Mouse (Mus musculus) embryo, embryonic 11 days (tissue): ENCODE data around the gene Eed.
"Not testable (repeated sequence)": the region's sequence is repeated elsewhere in the genome, so short reads cannot be mapped to it uniquely, and the experiment has no call there.

Experiments used
- DNase-seq: peaks from one replicate; pipeline ENCODE4 v3.0.0-alpha.2; 2015

Eed gene

DNA sequence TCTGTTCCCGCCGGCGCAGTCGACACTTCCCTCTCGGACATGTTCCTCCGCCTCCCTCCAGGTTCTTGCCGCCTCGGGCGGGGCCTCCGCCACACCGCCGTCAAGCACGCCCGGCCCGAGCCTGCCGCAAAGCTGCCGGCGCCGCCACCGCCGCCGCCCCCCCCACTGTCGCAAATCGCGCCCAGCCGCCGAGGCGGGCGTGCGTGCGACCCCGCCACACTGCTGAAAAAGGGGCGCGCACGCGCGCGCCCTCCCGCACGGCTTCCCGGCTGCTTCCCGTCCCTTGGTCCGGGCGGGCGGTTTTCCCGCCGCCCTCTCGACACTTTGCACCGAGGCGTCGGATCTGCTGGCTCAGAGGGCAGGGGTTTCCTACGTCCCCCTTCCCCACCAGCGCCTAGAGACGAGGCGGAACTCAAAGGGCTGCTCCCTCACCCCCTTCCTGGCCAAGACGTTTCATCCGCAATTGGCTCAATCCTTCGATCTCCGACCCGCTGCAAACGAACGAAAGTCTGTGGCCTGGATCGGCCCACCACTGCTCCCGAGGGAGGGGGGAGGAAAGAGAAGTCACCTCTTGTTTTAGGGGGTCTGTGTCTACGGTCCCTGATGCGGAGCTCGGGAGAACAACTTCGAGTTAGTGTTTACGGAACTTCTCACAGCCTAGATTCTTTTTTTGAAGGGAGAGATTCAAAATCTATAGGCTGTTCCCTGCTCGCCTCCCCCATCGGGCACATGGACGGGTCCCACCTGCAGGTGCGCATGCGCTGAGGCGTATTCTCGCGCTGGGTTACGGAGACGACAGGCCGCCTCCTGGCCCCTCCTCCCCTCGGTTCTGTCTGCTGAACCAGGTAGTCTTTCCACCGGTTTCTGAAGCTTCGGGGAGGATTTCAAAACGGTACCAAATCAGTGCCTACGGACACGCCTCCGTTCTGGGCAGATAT lies at the start of gene Eed:
Gene Eed (minus strand): TSS at position 499 of the 938 bp plus-strand sequence.
- DNase-seq, result peak; percentile 96

DNA sequence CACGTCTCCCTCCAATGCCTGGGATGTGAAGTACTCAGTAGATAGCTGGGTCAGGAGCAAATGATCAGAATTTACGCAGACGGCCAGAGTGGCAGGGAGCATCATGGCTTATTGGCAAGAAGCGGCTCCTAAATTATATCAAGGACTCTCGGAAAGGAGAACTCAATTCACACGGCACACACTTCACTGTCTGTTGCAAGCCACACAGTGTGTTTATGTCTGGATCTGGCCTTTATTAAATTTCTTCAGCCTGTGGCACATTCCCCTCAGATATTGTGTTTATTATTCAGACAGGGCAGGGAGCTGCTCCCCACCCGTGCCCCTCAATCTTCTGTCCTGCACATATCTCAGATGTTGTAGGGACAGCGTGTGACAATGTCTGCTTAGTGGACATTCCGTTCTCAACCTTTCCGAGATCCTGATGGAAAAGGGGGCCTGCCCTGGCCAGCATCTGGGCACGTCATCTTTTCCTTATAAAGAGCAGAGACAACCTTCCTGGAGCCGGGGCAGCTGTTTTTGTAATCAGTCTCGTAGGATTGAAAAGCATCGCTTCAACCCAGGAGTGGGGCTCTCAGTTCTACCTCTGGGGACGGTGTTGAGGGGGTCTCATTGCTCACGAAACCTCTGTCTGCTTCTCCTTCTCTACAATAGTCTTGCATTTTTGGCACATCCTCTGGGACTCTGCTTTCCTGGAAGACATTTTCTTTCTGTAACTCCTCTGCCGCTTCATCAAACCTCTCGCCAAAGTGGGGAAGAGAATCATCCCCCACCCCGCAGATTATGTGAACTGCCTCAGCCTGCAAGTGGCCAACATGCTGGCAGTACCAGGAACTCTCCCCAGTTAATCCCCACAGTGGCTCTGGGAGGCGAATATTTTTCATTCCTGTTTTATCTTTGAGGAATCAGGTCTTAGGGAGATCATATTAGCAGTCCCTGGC lies 49.0 kb upstream of the Eed start:
- DNase-seq, result peak; percentile 63

DNA sequence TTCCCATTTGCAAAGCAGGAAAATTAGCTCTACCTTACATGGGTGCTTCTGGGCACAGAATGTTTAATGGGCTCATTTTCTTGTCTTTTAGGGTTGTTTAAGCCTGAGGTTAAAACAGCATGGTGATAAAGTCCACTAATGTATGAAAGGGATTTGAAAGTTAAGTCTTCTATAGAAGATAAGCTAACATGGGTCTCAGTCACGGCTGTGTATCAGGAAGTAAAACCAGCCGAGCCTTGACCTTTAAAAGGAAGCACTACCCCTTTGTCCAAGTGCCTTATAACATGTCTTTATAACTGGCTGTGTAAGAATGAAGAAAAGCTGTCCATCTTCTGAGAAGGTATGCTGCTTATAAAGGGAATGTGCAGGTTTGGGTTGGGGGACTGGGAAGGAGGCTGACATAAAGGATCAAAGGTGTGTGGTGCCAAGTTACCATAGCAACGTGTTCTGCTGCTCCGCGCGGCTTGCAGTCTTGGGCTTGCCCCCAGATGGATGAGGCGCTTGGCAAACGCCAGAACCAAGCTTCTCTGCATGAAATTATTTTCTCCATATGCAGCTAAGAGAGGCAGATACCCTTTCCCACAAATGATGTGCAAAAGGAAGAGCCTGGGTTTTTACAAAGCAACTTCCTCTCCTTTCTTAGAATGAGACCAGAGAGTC lies 48.2 kb upstream of the Eed start:
- peak; percentile 68 for DNase-seq

DNA sequence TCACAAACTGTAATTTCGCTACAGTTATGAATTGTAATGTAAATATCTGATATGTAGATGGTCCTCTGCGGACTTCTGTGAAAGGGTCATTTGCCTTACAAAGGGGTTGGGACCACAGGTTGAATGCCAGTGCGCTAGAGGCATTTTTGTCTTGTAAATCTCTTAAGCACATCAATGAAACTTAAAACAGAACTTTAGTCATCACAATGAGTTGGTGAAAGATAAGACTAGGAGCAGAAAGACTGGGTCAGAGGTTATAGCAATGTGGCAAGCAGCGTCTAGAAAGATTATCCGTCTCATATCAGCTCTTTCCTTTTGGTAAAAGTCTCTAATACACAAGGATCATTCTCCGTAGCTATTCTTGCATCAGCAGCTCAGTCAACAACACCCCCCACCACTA lies 44.2 kb upstream of the Eed start:
- DNase-seq, result no peak

DNA sequence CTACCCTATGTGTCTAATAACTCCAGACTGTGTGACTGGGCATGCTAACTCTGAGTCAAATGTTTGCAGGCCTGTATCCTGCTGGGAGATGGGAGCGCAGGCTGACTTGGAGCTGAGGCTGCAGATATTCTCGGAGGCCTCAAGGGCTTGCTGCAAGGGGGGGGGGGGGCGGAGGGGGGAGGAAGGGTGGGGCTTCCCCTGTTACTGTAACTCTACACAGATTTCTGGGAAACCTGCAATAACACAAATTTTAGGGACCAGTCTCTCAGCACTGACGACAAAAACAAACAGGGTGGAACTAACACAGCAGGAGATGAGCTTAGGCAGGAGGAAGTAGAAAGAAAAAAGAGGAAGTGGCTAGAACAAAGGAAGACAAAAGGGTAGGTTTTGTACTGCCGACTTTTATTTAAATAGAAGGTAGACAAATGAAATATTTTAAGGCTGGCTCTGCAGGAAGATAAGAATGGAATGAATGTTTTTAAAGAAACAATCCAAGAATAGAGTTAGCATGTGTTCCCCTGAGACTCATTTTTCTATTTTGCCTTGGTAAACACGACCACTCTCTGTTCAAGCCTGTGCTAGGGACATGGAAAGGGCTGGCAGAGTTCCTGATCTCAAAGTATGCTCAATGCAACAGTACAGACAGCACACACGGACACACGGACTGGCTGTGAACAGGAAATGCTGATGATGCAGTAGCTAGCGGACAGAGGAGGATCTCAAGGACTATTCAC lies 42.4 kb upstream of the Eed start:
- DNase-seq, result no peak

DNA sequence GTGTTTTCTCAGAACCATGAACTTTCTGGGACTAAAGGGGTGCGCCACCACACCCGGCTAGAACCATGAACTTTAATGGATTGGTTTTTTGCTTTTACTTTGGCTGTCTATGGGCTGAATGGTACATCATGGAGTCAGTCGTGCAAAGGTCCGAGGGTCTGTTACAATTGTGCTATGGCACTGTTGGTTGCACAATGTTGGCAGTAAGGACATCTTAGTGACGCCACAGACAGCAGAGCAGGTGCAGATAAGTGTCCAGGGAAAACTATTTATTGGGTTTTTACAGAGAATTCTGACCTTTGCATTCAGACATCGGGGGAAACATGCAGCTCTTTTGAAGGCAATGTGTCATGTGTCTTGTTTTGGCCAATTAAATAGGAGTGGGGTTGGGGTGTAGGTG lies 39.5 kb upstream of the Eed start:
- DNase-seq, result no peak

DNA sequence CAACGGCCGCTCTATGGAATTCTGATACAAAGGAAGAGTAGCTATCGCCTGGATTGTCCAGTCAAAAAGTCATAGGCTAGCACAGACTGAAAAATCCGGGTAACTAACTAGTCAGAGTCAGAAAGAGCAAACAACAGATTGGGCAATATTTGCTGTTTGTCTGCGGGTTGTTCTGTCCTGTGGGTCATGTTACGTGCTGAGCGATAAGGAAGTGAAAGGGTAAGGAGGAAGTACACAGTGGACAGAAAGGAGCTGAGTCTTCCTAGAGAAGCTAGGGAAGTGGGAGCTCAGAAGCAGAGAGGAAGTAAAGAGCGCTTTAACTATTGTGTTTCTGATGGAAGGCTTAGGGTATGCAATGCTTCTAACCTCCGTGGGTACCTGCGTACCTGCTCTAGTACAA lies 38.8 kb upstream of the Eed start:
- DNase-seq, result no peak

DNA sequence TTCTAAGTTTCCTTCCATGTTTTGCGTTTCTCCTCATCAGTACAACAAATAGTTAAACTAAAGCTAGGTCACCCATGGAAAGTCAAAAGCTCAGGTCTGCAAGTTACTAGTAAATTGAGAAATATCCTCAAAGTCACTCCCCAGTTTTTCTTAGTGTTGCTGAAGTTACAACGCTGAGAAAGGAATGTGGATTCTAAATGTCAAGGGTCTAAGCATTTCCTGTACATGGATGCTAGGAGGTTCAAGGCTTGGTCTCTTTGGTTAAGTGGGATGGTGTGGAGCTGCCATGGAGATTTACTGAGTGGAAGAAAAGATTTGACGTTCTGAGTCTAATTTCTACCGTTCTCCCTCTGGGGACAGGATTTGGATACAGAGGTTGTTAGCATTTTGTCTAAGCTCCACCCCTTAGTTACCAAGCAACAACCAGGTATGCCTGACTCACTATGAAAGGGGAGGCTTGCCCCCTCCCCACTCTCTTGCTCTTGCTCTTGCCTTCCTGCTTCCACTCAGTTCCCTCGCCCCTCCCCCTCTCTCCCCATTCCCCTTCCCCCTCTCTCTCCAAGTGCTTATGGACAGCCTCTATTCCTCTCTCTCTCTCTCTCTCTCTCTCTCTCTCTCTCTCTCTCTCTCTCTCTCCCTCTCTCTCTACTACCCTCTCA lies 36.3 kb upstream of the Eed start:
- DNase-seq, result peak; percentile 40

DNA sequence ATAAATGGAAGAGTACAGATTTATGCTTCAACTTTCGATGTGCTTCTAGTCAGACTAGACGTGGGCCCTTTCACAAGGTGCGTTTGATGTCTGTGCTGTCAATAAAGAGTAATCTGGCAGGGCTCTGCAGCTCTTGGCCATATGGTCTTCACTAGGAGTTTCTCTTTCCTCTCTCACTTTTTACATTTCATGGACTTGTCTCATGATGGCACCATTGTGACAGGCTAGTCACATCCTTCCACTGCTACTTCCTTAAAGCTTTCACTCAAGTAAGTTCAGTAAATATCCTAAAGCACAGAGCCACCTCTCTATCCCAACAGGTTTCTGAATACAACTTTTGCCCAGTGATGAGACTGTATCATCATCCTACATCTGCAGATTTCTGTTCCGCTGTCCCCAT lies 35.7 kb upstream of the Eed start:
- DNase-seq, result peak; percentile 7

DNA sequence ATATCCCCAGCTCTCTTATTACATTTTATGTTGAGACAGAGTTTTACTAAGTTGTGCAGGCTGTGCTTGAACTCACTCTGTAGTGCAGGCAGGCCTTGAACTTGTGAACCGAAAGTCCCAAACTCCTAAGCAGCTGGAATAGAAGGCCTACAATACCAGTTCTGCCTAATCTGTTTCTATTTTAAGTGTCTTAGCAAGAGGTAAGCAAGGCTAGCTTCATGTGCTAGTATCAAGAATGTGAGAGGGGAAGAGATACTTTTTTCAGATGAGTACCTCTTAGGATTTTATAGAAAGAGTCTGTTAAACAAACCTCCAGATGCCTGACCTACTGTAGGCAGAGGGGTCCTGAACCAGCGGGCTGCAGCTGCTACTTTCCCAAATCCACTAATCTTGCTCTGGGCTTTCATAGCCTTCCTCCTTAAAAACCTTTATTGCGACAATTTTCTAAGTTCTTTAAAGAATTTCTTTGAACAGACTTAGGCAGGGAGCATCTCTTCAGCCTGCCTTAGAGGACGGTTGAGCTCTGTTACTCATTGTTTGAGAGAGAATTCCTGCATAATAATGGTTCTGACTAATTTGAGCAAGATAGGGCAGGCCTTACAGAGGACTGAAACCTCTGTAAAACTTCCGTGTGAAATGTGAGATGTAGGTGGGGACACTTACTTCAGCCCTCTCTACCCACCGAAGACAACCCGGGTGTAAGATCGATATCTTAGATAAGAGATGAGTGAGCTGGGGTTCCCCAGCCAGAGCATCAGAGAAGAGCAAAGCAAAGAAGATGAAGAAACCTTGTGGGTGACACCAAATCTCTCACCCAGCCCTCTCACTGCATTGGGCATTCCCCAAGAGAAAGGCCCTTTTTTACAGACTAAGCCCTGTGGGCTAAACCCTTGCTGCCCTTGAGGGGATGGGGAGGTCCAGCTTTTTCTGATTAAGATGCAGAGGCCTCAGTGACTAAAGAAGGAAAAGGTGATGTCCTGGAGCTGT lies 26.2 kb upstream of the Eed start:
- DNase-seq, result no peak

DNA sequence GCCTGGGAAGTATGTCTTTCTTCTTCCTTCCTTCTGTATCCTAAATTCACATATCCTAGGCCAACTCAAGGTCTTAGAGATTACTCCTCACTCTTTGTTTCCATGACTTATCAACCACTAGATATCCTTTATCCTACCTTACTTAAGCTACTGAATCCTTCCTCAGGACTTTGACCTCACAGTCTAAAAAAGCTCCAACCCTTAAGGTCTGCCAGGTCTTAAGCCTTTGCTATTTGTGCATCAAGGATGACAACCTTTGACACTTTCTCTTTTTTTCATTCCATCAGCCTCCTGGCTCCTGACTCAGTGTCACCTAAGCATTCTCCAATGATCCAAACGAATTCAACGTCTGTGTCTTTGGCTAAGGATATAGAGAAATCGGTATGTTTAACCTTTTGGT lies 24.0 kb upstream of the Eed start:
- no peak for DNase-seq

DNA sequence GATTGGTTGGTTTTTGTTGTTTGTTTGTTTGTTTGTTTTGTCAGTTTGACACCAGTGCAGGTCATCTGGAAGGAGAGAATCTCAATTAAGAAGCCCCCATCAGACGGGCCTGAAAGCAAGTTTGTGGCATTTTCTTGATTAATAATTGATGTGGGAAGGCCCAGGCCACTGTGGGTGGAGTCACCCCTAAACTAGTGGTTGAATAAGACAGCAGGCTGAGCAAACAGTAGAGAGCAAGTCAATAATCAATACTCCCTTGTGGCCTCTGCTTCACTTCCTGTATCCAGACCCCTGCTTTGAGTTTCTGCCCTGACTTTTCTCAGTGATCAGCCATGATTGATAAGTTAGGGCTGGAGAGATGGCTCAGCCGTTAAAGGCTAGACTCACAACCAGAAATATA lies 21.6 kb upstream of the Eed start:
- no peak for DNase-seq

DNA sequence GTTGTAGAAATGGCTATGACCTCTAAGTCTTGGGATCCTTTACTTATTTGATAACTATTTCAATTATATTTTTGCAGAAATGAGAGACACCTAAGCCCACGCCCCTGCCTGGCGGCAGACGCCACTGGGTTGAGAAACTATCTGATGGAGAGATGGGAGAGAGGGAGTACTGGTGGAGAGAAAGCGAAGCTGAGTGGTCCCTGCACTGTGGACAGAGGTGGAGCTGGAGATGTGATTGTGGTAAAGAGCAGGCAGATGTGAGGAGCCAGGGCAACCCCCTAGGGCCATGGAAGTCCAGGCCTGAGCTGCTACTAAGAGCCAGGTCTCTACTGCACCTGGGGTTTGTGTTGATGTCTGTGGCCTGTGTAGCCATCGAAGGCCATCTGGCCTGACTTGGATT lies 18.7 kb upstream of the Eed start:
- DNase-seq, result no peak

DNA sequence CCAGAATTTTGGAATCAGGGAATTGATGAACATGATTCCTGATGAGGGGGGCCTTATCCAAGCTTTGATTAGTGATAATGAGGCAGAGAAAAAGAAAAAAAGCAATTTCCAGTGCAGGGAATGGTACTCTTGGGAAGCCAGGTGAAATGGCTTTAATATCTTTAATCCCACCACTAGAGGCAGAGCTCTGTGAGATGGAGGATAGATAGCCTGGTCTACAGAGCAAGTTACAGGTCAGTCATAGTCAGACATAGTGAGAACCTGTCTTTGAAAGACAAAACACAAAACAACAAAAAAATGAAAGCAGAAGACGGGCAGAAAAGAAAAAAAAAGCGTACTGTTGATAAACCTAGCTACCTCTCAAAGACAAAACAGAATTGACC lies 17.8 kb upstream of the Eed start:
- peak; percentile 22 for DNase-seq

DNA sequence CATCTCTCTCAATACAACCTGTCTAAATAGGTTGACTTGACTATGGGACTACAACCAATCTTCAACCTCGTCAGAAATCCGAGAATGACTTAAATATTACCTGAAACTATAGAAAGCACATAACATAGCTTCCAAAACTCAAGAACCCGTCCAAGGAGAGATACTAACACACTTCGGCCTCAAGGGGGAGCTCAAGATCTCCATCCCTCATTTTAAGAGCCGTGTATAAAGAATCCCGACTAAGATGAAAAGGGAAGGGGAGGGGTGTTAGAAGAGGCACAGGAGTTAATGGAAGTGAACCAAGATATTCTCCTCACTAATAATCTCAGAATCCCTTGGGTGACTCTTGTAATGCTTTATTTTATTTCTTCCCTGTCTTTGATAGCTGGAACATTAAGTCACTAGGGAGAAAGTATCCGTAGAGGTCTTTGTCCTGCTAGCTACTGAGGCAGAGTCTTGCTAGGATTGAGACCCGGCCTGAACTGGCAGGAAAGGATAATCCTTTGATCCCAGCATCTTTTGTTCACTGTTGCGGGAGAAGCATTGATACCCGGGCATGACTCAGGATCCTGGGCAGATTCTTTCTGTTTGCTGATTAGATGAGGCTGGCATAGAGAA lies 17.3 kb upstream of the Eed start:
- DNase-seq, result peak; percentile 82

DNA sequence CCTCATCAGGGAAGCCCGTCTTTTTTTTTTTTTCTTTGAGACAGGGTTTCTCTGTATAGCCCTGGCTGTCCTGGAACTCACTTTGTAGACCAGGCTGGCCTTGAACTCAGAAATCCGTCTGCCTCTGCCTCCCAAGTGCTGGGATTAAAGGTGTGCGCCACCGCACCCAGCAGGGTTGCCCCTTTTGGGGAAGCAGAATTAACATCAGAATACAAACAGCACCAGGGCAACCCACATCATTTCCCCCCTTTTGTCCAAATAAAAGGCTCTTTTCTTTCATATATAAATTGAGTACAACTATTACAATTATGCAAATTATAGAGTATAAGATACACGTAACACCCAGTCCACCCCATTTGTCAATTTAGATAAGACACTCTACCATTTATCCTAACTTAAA lies 16.7 kb upstream of the Eed start:
- not testable (repeated sequence) for DNase-seq

DNA sequence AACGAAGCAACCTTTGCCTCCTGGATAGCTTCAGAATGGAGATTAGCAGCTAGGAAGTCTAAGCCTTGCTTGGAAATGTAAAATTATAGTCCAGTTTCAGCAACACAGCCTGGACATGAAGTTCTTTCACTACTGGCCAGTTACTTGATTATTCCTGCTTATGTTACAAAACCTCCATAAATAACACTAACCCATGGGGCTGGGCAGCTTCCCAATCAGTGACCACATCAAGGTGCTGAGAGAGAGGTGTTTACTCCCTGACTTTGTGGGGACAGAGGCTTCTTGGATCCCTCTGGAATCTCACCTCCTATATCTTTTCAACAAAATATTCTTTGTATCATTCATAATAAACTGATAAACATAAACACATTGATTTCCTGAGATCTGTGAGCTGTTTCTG lies 12.3 kb upstream of the Eed start:
- DNase-seq, result no peak

DNA sequence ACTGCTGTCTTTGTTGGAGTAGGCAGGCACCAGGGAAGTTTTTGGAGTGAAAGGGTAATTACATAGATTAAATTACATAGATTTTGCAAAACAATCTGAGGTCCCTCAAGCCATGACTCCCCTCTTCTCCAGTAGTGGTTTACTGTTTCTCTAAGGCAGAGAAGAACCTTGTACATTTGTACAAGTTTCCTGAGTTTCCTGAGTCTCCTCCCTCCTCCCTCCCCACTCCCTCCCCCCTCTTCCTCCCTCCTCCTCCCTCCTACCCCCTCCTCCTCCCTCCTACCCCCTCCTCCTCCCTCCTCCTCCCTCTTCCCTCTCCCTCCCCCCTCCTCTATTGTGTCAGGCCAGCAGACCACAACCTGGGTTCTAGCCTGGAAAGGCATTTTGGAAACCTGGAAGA lies 3.6 kb upstream of the Eed start:
- DNase-seq, result no peak

DNA sequence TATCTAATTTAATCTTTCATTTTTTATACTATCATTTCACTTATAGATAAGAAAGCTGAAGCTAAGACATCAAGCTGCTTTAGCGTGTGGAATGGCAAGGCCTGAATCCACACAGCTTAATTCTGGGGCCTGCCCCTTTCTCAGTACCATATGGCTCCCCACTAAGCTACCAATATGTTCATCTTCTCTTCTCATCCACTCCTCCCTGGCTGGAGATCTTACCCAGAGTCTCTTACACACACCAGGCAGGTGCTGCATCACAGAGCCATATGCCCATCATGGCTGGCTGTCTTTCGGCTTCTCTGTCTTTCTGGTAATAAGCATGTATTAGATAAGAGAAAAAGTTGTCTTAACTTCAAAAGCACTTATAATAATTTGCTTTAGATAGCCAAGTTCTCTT lies 2.7 kb upstream of the Eed start:
- no peak for DNase-seq

DNA sequence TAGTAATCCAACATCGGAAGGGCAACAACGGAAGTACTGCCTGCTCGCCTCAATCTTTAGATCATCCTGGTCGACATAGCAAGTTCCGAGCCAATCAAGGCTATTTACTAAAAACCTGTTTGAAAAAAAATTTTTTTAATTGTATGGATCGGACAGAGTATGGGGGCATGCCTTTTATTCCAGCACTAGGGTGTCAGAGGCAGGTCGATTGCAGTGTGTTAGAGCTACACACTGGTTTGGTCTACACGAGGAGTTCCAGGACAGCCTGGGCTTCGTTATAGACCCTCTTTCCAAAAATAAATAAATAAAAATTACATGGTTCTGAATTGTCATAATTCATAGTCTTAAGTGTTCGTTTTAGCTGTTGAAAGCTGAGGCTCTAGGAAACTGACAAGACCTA lies 774 bp upstream of the Eed start:
- peak; percentile 9 for DNase-seq
